Mouse (Mus musculus) C2C12 (cell line): ENCODE measurements around the gene Zic4.

Source experiments
- CEBPB ChIP-seq: IDR thresholded peaks from one replicate; pipeline ENCODE4 v1.6.1; 2011; ENCODE audit warnings: low read depth, mild to moderate bottlenecking, control low read depth, moderate library complexity
- CTCF ChIP-seq: IDR thresholded peaks from one replicate; pipeline ENCODE4 v1.5.1; 2011; ENCODE audit not compliant: control insufficient read depth, insufficient read depth, insufficient read length
- MYOD1 ChIP-seq: IDR thresholded peaks from one replicate; pipeline ENCODE4 v1.6.1; 2011; ENCODE audit warnings: low read depth; ENCODE audit not compliant: control insufficient read depth, insufficient read length
- USF1 ChIP-seq: IDR thresholded peaks from one replicate; pipeline ENCODE4 v1.6.1; 2011; ENCODE audit warnings: low read depth, mild to moderate bottlenecking, control low read depth, moderate library complexity

DNA sequence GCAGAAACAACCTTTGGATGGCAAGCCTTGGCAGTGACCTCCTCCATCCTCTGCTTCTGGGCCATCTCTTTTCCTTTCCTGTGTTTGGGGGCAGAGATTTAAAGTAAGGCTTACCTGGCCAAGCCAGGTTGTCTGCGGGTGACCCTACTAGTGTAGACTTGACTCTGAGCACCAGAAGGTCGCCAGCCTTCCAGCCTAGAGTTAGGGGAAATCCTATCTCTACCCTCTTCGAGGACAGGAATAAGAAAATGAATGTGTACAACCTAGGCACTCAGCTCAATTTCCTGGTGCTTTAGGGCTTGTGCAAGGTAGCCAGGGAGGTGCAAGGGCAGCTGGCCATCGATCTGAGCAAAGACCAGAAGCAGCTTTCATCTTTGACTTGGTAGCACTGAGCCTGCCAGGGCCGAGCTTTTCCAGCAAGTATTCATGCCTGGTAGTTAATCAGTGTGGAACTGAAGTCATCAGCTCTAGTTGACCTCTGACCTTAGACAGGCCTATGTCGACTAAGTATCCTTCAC is 8.0 kb downstream of the Zic4 start:
- TF ChIP-seq USF1 (no peak), CTCF (no peak), MYOD1 (no peak), CEBPB (no peak)
